Mouse (Mus musculus): ENCODE data around the gene Plet1. TPM values are rescaled to one million over a fixed set of nuclear protein-coding genes. Genes with fewer than 3 reads are reported as not detected.

The Plet1 gene
- 0.11 and 0.17 TPM in 2 replicates for polyA plus RNA-seq (2012; rRNA removed)
- polyA plus RNA-seq (2014; fragmentation: Nextera tagmentation; extraction: Ambion mirVana) = 0.10 and 0.15 TPM in 2 replicates

DNA sequence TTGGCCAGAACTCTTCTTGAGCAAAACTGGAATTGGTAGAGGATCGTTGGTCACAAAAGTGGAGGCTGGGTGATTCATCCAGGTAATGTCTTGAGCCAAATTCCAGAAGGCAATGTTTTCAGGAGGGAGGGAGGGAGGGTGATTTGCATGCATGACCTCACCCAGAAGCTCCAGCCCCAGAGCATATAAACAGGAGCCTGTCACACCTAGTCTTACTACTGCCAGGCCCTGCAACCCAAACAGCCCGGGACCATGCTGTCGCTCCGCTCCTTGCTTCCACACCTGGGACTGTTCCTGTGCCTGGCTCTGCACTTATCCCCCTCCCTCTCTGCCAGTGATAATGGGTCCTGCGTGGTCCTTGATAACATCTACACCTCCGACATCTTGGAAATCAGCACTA, at the start of gene Plet1:
TSS of gene Plet1 (plus strand) at position 215 of the 400 bp plus-strand sequence.
- no peak within 1 kb of the TSS for H3K27ac ChIP-seq
- no peaks in the 10 kb centered on the region for H3K27me3 ChIP-seq (ENCODE audit: control insufficient read depth, insufficient read depth, low read length)
- WGBS (ENCODE audit: insufficient replicate concordance) = 65% methylated on average over 6 of the region's 6 CpGs
- ATAC-seq (ENCODE audit: insufficient read depth) (no peak), DNase-seq (ENCODE audit: low read depth in 3 of 3, low spot score in 3 of 3) (no peak)
- no peak within 1 kb of the TSS for H3K4me2 ChIP-seq (ENCODE audit: low read depth)
- H3K4me3 ChIP-seq (ENCODE audit: insufficient read depth in 1 of 2, low read depth in 2 of 2, low read length in 2 of 2) = no peak within 1 kb of the TSS
- H3K9ac ChIP-seq (replicated peaks) = no peak within 1 kb of the TSS
- no peaks in the 10 kb centered on the region for H3K9me3 ChIP-seq (ENCODE audit: control insufficient read depth, low read length)
- H3K4me1 ChIP-seq (replicated peaks; ENCODE audit: control insufficient read depth in 2 of 2, insufficient read depth in 2 of 2, low read length in 1 of 2) = peaks cover 0 to 22% of the 10 kb centered on the region in 2 experiments; a peak in 3 of 4 replicates
- TF ChIP-seq CTCF (IDR thresholded peaks at IDR 0.05; ENCODE audit: low read depth) (no peak), EP300 (IDR thresholded peaks at IDR 0.05; ENCODE audit: low read depth) (no peak)
- H3K36me3 ChIP-seq (replicated peaks; ENCODE audit: control insufficient read depth, insufficient read depth, low read depth) = no peaks in the 10 kb centered on the region

DNA sequence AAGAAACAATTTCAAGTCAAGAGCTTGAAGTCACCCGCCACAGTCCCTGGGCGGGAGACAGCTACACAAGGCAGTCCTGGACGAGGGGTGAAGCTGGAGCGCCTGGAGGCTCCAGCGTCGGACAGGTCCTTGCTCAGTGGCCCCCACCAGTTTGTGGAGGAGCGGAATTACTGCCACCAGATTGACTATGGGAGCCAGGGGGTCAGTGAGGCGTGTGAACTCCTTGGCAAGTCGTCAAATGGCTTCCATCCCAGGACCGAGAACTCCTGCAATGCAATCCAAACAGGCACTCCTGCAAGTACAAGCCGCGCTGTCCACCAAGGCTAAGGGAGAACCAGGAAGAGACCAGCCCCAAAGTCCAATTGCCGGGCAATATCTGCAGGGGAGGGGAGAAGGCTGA, 45.3 kb upstream of the Plet1 start:
- ATAC-seq (ENCODE audit: insufficient read depth) (no peak), DNase-seq (ENCODE audit: low read depth in 3 of 3, low spot score in 3 of 3) (no peak)
- no peak overlapping the region for H3K9ac ChIP-seq (replicated peaks)
- H3K4me1 ChIP-seq (replicated peaks; ENCODE audit: control insufficient read depth in 2 of 2, insufficient read depth in 2 of 2, low read length in 1 of 2) = peaks cover 0 to 2% of the 10 kb centered on the region in 2 experiments; a peak in 1 of 4 replicates
- H3K4me3 ChIP-seq (ENCODE audit: insufficient read depth in 1 of 2, low read depth in 2 of 2, low read length in 2 of 2) = no peak overlapping the region
- 60% methylated on average over 13 of the region's 13 CpGs for WGBS (ENCODE audit: insufficient replicate concordance)
- no peak overlapping the region for H3K4me2 ChIP-seq (ENCODE audit: low read depth)
- H3K27ac ChIP-seq = no peak overlapping the region
- no peaks in the 10 kb centered on the region for H3K36me3 ChIP-seq (replicated peaks; ENCODE audit: control insufficient read depth, insufficient read depth, low read depth)
- H3K27me3 ChIP-seq (ENCODE audit: control insufficient read depth, insufficient read depth, low read length) = no peaks in the 10 kb centered on the region
- no peaks in the 10 kb centered on the region for H3K9me3 ChIP-seq (ENCODE audit: control insufficient read depth, low read length)
- TF ChIP-seq EP300 (IDR thresholded peaks at IDR 0.05; ENCODE audit: low read depth) (no peak), CTCF (IDR thresholded peaks at IDR 0.05; ENCODE audit: low read depth) (no peak)

GRCm38 (mm10) chr9:50451456-50452218, 42.7 kb upstream of the Plet1 start:
- no peaks in the 10 kb centered on the region for H3K27me3 ChIP-seq (ENCODE audit: control insufficient read depth, insufficient read depth, low read length)
- 0 out of 2 replicates have a peak, but pooled peaks have one; percentile 37 for ATAC-seq (ENCODE audit: insufficient read depth)
- H3K4me3 ChIP-seq (ENCODE audit: insufficient read depth in 1 of 2, low read depth in 2 of 2, low read length in 2 of 2) = no peak overlapping the region
- H3K4me2 ChIP-seq (ENCODE audit: low read depth) = peak overlapping the region; percentile 47
- no peak overlapping the region for H3K9ac ChIP-seq (replicated peaks)
- DNase-seq (ENCODE audit: low read depth in 3 of 3, low spot score in 3 of 3) = no peak
- no peaks in the 10 kb centered on the region for H3K9me3 ChIP-seq (ENCODE audit: control insufficient read depth, low read length)
- WGBS (ENCODE audit: insufficient replicate concordance) = 21% methylated on average over 9 of the region's 9 CpGs
- no peak overlapping the region for H3K27ac ChIP-seq
- no peaks in the 10 kb centered on the region for H3K36me3 ChIP-seq (replicated peaks; ENCODE audit: control insufficient read depth, insufficient read depth, low read depth)
- TF ChIP-seq EP300 (IDR thresholded peaks at IDR 0.05; ENCODE audit: low read depth) (no peak), CTCF (IDR thresholded peaks at IDR 0.05; ENCODE audit: low read depth) (no peak)
- H3K4me1 ChIP-seq (replicated peaks; ENCODE audit: control insufficient read depth in 2 of 2, insufficient read depth in 2 of 2, low read length in 1 of 2) = peaks cover 0 to 2% of the 10 kb centered on the region in 2 experiments; a peak in 1 of 4 replicates

DNA sequence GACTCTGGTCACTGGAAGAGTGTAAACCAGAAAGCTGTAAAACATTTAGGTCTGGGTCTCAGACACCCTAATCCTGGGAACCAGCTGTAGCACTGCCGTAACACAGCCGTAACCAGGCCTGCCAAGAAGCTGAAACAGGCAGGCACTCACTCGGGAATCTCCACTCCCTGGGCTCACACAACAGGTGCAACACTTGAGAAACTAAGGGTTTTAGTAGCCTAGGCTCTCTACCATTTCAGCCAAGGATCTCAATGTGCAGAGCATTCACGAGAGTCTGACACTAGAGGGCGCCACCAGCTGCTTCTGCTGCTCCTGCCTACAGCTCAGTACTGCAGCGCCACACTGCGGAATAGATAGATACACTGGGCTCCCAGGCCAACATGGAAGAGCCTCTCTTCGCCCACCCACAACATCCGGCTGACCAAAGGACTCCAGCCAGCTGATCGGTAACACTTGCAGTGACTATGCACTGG, 42.0 kb upstream of the Plet1 start:
- 6% methylated on average over 10 of the region's 10 CpGs for WGBS (ENCODE audit: insufficient replicate concordance)
- no peaks in the 10 kb centered on the region for H3K36me3 ChIP-seq (replicated peaks; ENCODE audit: control insufficient read depth, insufficient read depth, low read depth)
- H3K4me3 ChIP-seq (ENCODE audit: insufficient read depth in 1 of 2, low read depth in 2 of 2, low read length in 2 of 2) = 0 out of 4 replicates have a peak overlapping the region, but pooled peaks of 1 of the 2 experiments have one; percentile 13
- peak; percentile 69; the same call in 1 of the 2 replicates for ATAC-seq (ENCODE audit: insufficient read depth)
- no peak overlapping the region for H3K27ac ChIP-seq
- TF ChIP-seq EP300 (IDR thresholded peaks at IDR 0.05; ENCODE audit: low read depth) (no peak), CTCF (IDR thresholded peaks at IDR 0.05; ENCODE audit: low read depth) (peak; percentile 99)
- no peaks in the 10 kb centered on the region for H3K27me3 ChIP-seq (ENCODE audit: control insufficient read depth, insufficient read depth, low read length)
- H3K9ac ChIP-seq (replicated peaks) = no peak overlapping the region
- H3K4me1 ChIP-seq (replicated peaks; ENCODE audit: control insufficient read depth in 2 of 2, insufficient read depth in 2 of 2, low read length in 1 of 2) = peaks cover 0 to 2% of the 10 kb centered on the region in 2 experiments; a peak in 1 of 4 replicates
- H3K9me3 ChIP-seq (ENCODE audit: control insufficient read depth, low read length) = no peaks in the 10 kb centered on the region
- H3K4me2 ChIP-seq (ENCODE audit: low read depth) = peak overlapping the region; percentile 47
- DNase-seq (ENCODE audit: low read depth in 3 of 3, low spot score in 3 of 3) = peak; percentile 66 to 69 (median 67)

DNA sequence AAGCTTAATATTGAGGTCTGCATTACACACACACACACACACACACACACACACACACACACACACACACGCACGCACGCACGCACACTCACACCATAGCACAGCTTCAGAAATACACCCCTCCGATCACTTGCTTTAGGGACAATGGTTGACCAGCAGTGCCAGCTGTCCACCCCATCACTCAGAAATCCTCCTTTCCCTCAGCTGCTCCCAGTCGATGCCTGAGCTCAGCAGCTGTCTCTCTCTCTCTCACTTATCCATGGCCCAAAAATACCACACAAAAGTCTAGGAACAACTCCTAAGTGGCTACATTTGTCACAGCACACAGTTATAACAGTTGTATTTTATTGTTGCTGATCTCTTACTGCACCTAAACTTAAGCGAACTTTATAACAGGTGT, 36.7 kb upstream of the Plet1 start:
- 73% methylated on average over 7 of the region's 7 CpGs for WGBS (ENCODE audit: insufficient replicate concordance)
- H3K4me2 ChIP-seq (ENCODE audit: low read depth) = no peak overlapping the region
- H3K9ac ChIP-seq (replicated peaks) = no peak overlapping the region
- no peaks in the 10 kb centered on the region for H3K27me3 ChIP-seq (ENCODE audit: control insufficient read depth, insufficient read depth, low read length)
- H3K4me1 ChIP-seq (replicated peaks; ENCODE audit: control insufficient read depth in 2 of 2, insufficient read depth in 2 of 2, low read length in 1 of 2) = no peaks in the 10 kb centered on the region; a peak in 1 of 4 replicates
- no peaks in the 10 kb centered on the region for H3K9me3 ChIP-seq (ENCODE audit: control insufficient read depth, low read length)
- H3K36me3 ChIP-seq (replicated peaks; ENCODE audit: control insufficient read depth, insufficient read depth, low read depth) = no peaks in the 10 kb centered on the region
- H3K4me3 ChIP-seq (ENCODE audit: insufficient read depth in 1 of 2, low read depth in 2 of 2, low read length in 2 of 2) = no peak overlapping the region
- no peak overlapping the region for H3K27ac ChIP-seq
- DNase-seq (ENCODE audit: low read depth in 3 of 3, low spot score in 3 of 3) (no peak), ATAC-seq (ENCODE audit: insufficient read depth) (no peak)
- TF ChIP-seq CTCF (IDR thresholded peaks at IDR 0.05; ENCODE audit: low read depth) (no peak), EP300 (IDR thresholded peaks at IDR 0.05; ENCODE audit: low read depth) (no peak)
